Mouse (Mus musculus): ENCODE results near the gene Cdk4.

Cdk4 gene

DNA sequence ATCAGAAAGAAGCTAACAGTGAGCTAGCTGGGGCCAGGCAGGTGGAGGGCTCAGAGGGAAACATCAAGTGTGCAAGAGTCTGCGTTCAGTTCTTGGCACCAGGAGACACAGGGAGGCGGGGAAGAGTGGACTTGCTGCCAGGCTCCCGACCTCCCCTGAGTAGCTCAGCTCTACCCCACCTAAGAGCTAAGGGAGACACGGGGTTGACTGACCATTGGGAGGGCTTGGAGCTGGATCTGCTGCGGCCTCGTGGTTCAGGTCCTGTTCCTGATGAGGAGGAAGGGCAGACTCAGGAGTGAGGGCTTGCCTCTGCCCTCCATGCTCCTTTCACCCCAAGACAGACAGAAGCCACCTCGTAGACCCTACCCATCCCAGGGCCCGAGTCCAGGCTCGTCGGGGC, 35.9 kb downstream of the Cdk4 start:
- DNase-seq (ENCODE audit: low read depth, low spot score): no peak

DNA sequence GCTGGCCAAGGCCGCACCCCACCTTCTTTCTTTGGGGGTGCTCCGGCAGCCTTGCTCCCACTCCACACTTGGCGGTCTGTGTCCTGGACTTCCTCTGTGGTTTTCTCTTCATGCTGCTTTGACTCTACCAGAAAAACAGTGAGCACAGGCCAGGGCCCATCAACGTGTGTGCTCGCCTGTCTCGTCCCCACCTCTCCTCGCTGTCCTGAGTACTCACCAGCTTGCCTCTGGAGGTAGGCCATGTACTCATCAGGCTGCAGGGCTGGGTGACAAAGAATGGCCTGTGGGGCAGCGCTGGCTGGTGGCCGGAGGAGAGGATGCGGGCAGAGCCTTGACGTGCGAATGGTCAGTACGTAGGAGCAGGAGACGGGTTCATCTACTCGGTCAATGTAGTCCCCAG, 36.5 kb downstream of the Cdk4 start:
- no peak for DNase-seq (ENCODE audit: low read depth, low spot score)

DNA sequence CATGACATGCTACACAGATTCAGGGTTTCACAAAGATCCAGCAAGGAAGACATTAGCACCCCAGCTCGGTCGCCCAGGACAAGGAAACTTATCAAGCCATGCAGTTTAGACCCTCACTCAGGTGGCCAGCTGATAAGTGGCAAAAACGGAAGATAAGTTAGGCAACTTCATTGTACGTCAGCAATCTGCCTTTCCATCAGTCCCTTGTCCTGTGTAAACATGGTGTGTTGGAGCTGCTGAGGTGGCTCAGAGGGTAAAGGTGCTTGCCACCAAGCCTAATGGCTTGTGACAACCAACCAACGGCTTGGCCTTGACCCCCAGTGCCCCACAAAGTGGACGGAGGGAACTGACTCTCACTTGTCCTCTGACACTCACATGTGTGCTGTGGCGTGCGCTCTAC, 37.1 kb downstream of the Cdk4 start:
- no peak for DNase-seq (ENCODE audit: low read depth, low spot score)

DNA sequence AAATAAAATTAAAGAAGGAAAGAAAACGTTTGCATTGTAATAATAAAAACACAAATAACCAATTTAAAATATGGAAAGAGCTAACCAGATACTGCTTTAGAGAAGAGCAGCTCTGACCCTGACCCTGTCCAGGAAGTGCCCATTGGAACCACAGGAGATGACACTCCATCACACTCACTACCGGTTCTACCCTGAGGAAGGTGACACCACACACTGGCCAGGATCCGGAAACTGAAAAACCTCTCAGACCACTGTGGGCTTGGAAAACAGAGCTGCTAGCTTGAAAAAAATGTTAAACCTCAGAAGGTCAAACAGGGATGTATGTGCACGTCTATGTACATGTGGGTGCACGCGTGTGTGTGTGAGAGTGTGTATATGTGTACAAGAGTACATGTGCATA, 37.8 kb downstream of the Cdk4 start:
- DNase-seq (ENCODE audit: low read depth, low spot score): no peak

DNA sequence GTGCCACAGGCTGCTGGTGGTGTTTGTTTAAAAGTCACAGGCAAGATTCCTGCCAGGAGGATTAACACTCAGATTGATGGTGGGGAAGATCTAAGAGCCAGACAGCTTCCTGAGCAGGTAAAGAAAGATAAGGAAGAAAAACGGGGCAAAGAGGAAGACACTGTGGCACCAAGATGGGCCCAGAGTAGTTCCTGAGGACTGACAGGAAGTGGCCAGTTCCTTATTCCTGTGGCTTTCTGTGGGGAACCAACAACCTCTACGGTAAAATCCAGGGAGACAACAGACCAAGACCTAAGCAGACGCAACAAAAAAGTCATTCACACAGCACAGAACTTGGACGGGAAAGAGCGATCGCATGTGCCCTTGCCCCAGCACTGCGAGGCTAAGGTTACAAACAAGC, 40.3 kb downstream of the Cdk4 start:
- no peak for DNase-seq (ENCODE audit: low read depth, low spot score)

DNA sequence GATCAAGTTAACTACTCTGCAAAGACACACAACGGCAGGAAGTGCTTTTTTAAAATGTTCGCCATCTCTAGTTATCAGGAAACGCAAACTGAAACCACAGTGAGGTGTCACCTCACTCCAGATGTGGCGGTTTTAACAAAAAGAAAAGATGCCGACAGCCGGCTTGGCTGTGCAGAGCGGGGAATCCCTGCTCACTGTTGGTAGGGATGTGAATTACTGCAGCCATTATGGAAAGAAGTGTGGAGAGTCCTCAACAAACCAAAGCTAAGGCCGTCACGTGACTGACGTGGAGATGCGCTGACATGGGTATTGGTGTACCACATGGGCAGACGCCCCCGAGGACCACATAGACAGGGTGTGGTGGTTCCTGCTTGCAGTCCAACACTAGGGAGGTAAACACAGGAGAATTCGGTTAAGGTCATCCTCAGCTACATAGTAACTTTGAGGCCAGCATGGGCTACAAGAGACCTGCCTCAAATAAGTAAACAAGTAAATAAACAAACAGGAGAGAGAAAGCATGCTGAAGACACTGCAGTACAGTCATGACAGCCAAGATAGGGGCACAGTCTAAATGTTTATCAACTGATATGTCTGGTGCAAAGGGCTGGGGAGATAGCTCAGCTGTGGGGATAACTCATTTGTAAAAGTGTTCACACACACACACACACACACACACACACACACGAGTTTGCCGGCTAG, 44.4 kb downstream of the Cdk4 start:
- DNase-seq (ENCODE audit: low read depth, low spot score): no peak

DNA sequence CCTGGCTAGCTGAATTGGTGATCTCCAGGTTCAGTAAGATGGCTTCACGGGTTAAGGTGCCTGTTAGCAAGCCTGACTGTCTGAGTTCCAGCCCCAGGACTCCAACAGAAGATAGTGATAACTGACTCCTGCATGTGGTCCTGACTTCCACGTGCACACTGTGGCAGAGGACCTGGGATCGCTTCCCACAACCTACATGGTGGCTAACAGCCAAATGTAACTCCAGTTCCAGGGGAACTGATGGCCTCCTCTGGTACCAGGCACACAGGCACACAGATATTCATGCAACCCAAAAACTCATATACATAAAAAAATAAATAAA, 44.9 kb downstream of the Cdk4 start:
- no peak for DNase-seq (ENCODE audit: low read depth, low spot score)

DNA sequence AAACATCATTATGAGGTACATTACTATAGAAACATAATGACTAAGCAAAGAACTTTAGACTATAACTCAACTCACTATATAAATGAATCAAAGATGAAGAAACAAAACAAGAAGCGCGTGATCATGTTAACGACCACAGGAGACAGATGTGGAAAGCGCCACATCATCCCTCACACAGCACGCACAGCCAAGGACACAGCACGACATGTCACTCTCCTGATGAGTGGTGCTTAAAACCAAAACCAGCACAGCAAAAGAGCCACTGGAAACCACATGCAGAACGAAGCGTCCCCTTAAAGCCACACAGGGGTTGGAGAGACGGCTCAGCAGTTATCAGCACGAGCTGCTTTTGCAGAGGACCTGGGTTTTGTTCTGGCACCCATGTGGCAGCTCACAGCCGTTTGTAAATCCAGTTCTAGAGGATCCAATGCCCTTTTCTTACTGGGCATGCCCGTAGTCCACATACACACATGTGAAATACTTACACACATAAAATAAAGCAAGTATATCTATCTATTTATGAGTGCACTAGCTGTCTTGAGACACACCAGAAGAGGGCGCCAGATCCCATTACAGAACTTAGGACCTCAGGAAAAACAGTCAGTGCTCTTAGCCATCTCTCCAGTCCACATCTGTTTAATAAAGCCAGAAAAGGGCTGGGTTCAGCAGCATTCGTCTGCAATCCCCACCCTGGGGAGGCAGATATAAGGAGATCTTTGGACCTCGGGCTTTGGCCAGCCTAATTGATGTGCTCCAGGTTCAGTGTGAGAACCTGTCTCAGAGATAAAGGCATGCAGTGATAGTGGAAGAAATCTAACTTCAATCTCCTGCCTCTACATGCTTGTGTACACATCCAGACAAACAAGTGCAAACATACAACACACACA, 47.9 kb downstream of the Cdk4 start:
- no peak for DNase-seq (ENCODE audit: low read depth, low spot score)

DNA sequence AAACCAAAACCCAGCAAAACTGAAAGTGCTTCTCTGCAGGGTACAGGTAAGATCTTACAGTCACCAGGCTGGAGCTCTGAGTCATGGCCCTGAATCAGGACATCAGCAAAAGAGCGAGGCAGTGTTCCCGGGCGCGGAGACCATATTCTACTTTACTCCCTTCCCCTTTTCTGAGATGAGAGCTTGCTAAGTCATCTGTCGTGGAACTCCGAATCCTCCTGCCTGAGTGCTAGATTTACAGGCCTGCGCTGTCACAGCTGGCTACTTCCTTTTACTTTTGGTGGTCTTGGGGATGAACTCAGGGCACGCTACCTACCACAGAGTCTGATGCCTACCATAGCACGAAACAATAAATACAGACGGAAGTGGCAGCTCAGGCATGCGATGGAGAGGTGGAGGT, 51.1 kb downstream of the Cdk4 start:
- DNase-seq (ENCODE audit: low read depth, low spot score): no peak

DNA sequence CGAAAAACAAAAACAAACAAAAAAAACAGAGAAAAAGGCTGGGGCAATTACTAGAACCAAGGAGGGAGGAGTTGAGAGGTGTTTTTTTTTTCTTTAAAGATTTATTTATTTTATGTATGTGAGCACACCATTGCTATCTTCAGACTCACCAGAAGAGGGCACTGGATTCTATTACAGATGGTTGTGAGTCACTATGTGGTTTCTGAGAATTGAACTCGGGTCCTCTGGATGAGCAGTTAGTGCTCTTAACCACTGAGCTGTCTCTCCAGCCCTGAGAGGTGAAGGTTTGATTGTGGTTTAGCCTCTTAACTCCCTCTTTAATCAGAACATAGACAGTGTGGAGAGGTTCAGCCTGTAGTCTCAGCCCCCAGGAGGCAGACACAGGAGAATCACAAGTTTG, 51.7 kb downstream of the Cdk4 start:
- DNase-seq (ENCODE audit: low read depth, low spot score): no peak
